Mouse (Mus musculus): ENCODE measurements around the gene Zfp689. TPM values are rescaled to one million over a fixed set of nuclear protein-coding genes. Genes with fewer than 3 reads are reported as not detected.
A peak's percentile ranks its signal among the peaks of the same experiment; 100 is the strongest.

The Zfp689 gene
- polyA plus RNA-seq, 1 experiment from 2014 or later, result 5.9 TPM

DNA sequence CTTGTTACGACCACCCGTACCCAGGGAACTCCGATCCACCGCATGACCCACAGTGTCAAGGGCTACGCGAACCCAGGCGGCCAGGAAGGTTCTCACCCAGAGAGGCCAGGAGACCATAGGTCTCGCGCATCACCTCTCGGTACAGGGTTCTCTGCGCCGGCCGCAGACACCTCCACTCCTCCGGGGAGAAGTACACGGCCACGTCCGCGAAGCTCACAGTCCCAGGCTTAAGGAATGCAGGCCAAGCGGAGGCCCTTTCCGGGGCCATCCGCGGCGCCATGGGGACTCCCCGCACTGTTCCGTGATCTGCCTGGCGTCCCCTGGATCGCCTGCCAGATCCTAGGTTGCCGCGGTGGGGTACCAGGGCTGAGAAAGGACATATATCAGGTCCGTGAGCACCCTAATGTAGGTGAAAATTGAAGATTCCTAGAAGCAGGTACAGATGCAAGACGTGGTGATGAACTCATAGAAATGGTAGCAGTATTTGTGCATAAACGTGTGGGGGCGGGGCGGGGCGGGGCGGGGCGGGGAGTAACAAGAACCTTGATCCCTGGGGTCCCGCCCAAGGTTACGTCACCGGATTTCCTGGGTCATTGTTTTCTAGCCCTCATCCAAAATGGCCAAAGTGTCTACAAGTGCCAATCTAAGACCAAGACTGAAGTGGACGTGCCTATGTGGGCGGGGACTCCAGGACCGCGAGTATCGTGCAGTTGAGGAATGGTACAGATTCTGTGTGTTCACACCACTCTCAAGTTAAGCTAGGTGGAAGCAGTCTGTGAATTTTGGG is 55.6 kb downstream of the Zfp689 start, which contains the start of gene E430018J23Rik:
E430018J23Rik (minus strand) TSS at position 473 of the 787 bp plus-strand sequence.
- WGBS, result under 1% methylated on average over 45 of the region's 45 CpGs
- H3K27ac ChIP-seq (ENCODE audit: low read length), result peak within 1 kb of the TSS; percentile 95
- H3K9me3 ChIP-seq (ENCODE audit: control insufficient read depth, low read length), result no peaks in the 10 kb centered on the region
- peak; percentile 95 for ATAC-seq
- H3K27me3 ChIP-seq (replicated peaks; ENCODE audit: control insufficient read depth, insufficient read depth, low read length), result no peaks in the 10 kb centered on the region
- H3K4me1 ChIP-seq (ENCODE audit: control insufficient read depth, insufficient read depth, low read length), result peaks cover 7% of the 10 kb centered on the region
- peak within 1 kb of the TSS; percentile 75 for H3K4me3 ChIP-seq (ENCODE audit: low read length)
- peak within 1 kb of the TSS; percentile 79 for H3K4me2 ChIP-seq (ENCODE audit: low read depth, low read length)
- H3K36me3 ChIP-seq (ENCODE audit: control insufficient read depth, insufficient read depth, low read length), result peaks cover 11% of the 10 kb centered on the region
- H3K9ac ChIP-seq (ENCODE audit: low read depth, low read length), result peak within 1 kb of the TSS; percentile 86

DNA sequence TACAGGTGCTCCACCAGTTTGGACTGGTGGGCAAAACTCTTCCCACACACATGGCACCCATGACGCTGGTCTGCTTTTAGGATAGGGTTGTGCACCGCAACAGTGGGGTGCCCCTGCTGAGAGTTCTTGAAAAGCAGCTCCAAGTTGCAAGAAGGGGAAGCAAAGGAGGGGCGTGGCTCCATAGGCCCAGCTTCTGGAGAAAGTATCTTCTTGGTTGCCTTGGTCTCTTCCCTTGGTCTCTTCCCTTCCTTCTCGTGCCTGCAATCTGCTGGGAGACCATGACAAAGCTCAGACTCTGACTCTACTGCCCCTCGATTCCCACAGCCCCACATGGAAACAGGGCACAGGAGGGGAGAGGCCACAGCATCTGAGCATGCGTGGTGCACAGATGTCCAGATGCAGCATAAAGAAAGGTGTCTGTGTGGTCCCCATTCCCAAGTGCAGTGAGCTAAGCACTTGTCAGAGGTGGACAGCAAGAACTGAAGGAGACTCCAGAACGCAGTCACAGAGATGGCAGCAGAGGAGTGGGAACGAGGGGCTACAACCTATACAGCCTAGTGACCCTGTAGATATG is 56.6 kb downstream of the Zfp689 start:
- no peak overlapping the region for H3K27ac ChIP-seq (ENCODE audit: low read length)
- ATAC-seq, result 0 out of 2 replicates have a peak, but pooled peaks have one; percentile 1
- H3K4me1 ChIP-seq (ENCODE audit: control insufficient read depth, insufficient read depth, low read length), result peaks cover 7% of the 10 kb centered on the region
- H3K4me3 ChIP-seq (ENCODE audit: low read length), result peak overlapping the region; percentile 75
- peaks cover 11% of the 10 kb centered on the region for H3K36me3 ChIP-seq (ENCODE audit: control insufficient read depth, insufficient read depth, low read length)
- peak overlapping the region; percentile 79 for H3K4me2 ChIP-seq (ENCODE audit: low read depth, low read length)
- no peaks in the 10 kb centered on the region for H3K9me3 ChIP-seq (ENCODE audit: control insufficient read depth, low read length)
- H3K27me3 ChIP-seq (replicated peaks; ENCODE audit: control insufficient read depth, insufficient read depth, low read length), result no peaks in the 10 kb centered on the region
- H3K9ac ChIP-seq (ENCODE audit: low read depth, low read length), result peak overlapping the region; percentile 86
- WGBS, result 81% methylated on average over 8 of the region's 8 CpGs

Small RNA genes within 50 kb of the gene (microRNA-seq; reads per million reads assigned to microRNA genes)
- gene Gm47278 (not detected), gene Mir7060 (0.68 reads per million)

Other genes with a start within 250 kb of the Zfp689 start
- gene Tbc1d10b, start 240.7 kb downstream of the Zfp689 start, polyA plus RNA-seq (2015; fragmentation: Nextera tagmentation; extraction: Ambion mirVana), result 15.5 and 18.4 TPM in 2 replicates
- gene Mylpf, start 240.3 kb downstream of the Zfp689 start, polyA plus RNA-seq (2015; fragmentation: Nextera tagmentation; extraction: Ambion mirVana), result 20.3 and 21.0 TPM in 2 replicates
- 21.6 and 23.6 TPM in 2 replicates for gene Zfp553, start 216.1 kb downstream of the Zfp689 start, polyA plus RNA-seq (2015; fragmentation: Nextera tagmentation; extraction: Ambion mirVana)
- 15.4 and 16.3 TPM in 2 replicates for gene Sept1, start 216.0 kb downstream of the Zfp689 start, polyA plus RNA-seq (2015; fragmentation: Nextera tagmentation; extraction: Ambion mirVana)
- gene Zfp771, start 204.9 kb downstream of the Zfp689 start, polyA plus RNA-seq (2015; fragmentation: Nextera tagmentation; extraction: Ambion mirVana), result 34.2 and 37.8 TPM in 2 replicates
- gene Dctpp1, start 188.4 kb downstream of the Zfp689 start, polyA plus RNA-seq (2015; fragmentation: Nextera tagmentation; extraction: Ambion mirVana), result 176 and 195 TPM in 2 replicates
- gene Sephs2, start 175.1 kb downstream of the Zfp689 start, polyA plus RNA-seq (2015; fragmentation: Nextera tagmentation; extraction: Ambion mirVana), result 187 and 224 TPM in 2 replicates
- gene Itgal, start 152.9 kb downstream of the Zfp689 start, polyA plus RNA-seq (2015; fragmentation: Nextera tagmentation; extraction: Ambion mirVana), result 2.4 and 2.8 TPM in 2 replicates
- gene Zfp768, start 103.6 kb downstream of the Zfp689 start, polyA plus RNA-seq (2015; fragmentation: Nextera tagmentation; extraction: Ambion mirVana), result 21.9 and 23.4 TPM in 2 replicates
- 11.7 and 13.6 TPM in 2 replicates for gene Zfp747, start 73.1 kb downstream of the Zfp689 start, polyA plus RNA-seq (2015; fragmentation: Nextera tagmentation; extraction: Ambion mirVana)
- 6.9 and 7.2 TPM in 2 replicates for gene 9130019O22Rik, start 62.0 kb downstream of the Zfp689 start, polyA plus RNA-seq (2015; fragmentation: Nextera tagmentation; extraction: Ambion mirVana)
- 8.2 and 10.2 TPM in 2 replicates for gene E430018J23Rik, start 55.5 kb downstream of the Zfp689 start, polyA plus RNA-seq (2015; fragmentation: Nextera tagmentation; extraction: Ambion mirVana)
- 8.5 TPM in 2 replicates for gene Zfp764, start 42.3 kb downstream of the Zfp689 start, polyA plus RNA-seq (2015; fragmentation: Nextera tagmentation; extraction: Ambion mirVana)
- gene Zfp688, start 27.1 kb downstream of the Zfp689 start, polyA plus RNA-seq (2015; fragmentation: Nextera tagmentation; extraction: Ambion mirVana), result 20.8 and 23.4 TPM in 2 replicates
- 36.2 and 39.8 TPM in 2 replicates for gene Prr14, start 10.5 kb upstream of the Zfp689 start, polyA plus RNA-seq (2015; fragmentation: Nextera tagmentation; extraction: Ambion mirVana)
- 8.0 and 8.9 TPM in 2 replicates for gene Fbrs, start 30.0 kb upstream of the Zfp689 start, polyA plus RNA-seq (2015; fragmentation: Nextera tagmentation; extraction: Ambion mirVana)
- 18.4 and 18.6 TPM in 2 replicates for gene Srcap, start 62.8 kb upstream of the Zfp689 start, polyA plus RNA-seq (2015; fragmentation: Nextera tagmentation; extraction: Ambion mirVana)
- 10.8 and 11.3 TPM in 2 replicates for gene Gm42715, start 70.4 kb upstream of the Zfp689 start, polyA plus RNA-seq (2015; fragmentation: Nextera tagmentation; extraction: Ambion mirVana)
- gene Tmem265, start 112.2 kb upstream of the Zfp689 start, polyA plus RNA-seq (2015; fragmentation: Nextera tagmentation; extraction: Ambion mirVana), result 5.1 and 7.7 TPM in 2 replicates
- 35.7 and 37.7 TPM in 2 replicates for gene Phkg2, start 124.2 kb upstream of the Zfp689 start, polyA plus RNA-seq (2015; fragmentation: Nextera tagmentation; extraction: Ambion mirVana)
- gene Ccdc189, start 139.4 kb upstream of the Zfp689 start, polyA plus RNA-seq (2015; fragmentation: Nextera tagmentation; extraction: Ambion mirVana), result 4.8 and 5.2 TPM in 2 replicates
- gene Rnf40, start 139.6 kb upstream of the Zfp689 start, polyA plus RNA-seq (2015; fragmentation: Nextera tagmentation; extraction: Ambion mirVana), result 34.3 and 35.2 TPM in 2 replicates
- 7.9 and 8.5 TPM in 2 replicates for gene Zfp629, start 166.6 kb upstream of the Zfp689 start, polyA plus RNA-seq (2015; fragmentation: Nextera tagmentation; extraction: Ambion mirVana)